Mouse (Mus musculus) liver, adult 2 months (tissue): ENCODE data around the gene Plekhm3. TPM values are rescaled to one million over a fixed set of nuclear protein-coding genes. Genes with fewer than 3 reads are reported as not detected.
A peak's percentile ranks its signal among the peaks of the same experiment; 100 is the strongest.

Experiments used
- DNase-seq: peaks from one replicate; pipeline ENCODE4 v3.0.0-alpha.2; 2011; ENCODE audit warnings: low read depth, low spot score; ENCODE audit errors: extremely low read depth
- H3K27ac ChIP-seq: fragments of 200-500 bp; replicated peaks from 2 replicates; pipeline ENCODE4 v1.5.1; 2012; ENCODE audit warnings: low read depth, mild to moderate bottlenecking, control low read depth, inconsistent platforms, low read length; ENCODE audit not compliant: insufficient read depth
- H3K27me3 ChIP-seq: fragments of 200-500 bp; 2 replicates; pipeline ENCODE4 v1.6.1; 2012; ENCODE audit warnings: mild to moderate bottlenecking, moderate library complexity, low read length, inconsistent platforms; ENCODE audit not compliant: control insufficient read depth, insufficient read depth
- H3K36me3 ChIP-seq: fragments of 200-500 bp; 2 replicates; pipeline ENCODE4 v1.6.1; 2012; ENCODE audit warnings: low read length, inconsistent platforms; ENCODE audit not compliant: control insufficient read depth, insufficient read depth
- H3K4me1 ChIP-seq: fragments of 200-500 bp; 2 replicates; pipeline ENCODE4 v1.6.1; 2011; ENCODE audit warnings: low read length; ENCODE audit not compliant: control insufficient read depth, insufficient read depth
- H3K4me3 ChIP-seq: fragments of 200-500 bp; 2 replicates; pipeline ENCODE4 v1.5.1; 2011; ENCODE audit warnings: low read depth, mild to moderate bottlenecking, control low read depth, low read length, moderate library complexity; ENCODE audit not compliant: insufficient read depth
- H3K79me2 ChIP-seq: fragments of 200-500 bp; 2 replicates; pipeline ENCODE4 v1.6.1; 2012; ENCODE audit warnings: inconsistent platforms, mild to moderate bottlenecking, low read length, moderate library complexity; ENCODE audit not compliant: control insufficient read depth, insufficient read depth
- H3K9ac ChIP-seq: fragments of 200-500 bp; 2 replicates; pipeline ENCODE4 v1.6.1; 2012; ENCODE audit warnings: low read depth, mild to moderate bottlenecking, control low read depth, inconsistent platforms, low read length
- CTCF ChIP-seq: fragments of 200-500 bp; IDR thresholded peaks from 2 replicates; pipeline ENCODE4 v1.5.1; 2011; ENCODE audit warnings: low read depth, low read length, control low read depth
- POLR2A ChIP-seq: fragments of 200-500 bp; IDR thresholded peaks from 2 replicates; pipeline ENCODE4 v1.6.1; 2011; ENCODE audit warnings: low read length, control low read depth; ENCODE audit not compliant: insufficient read depth; ENCODE audit errors: extremely low read depth
- WGBS: fragments of 180-500 bp; shearing (Covaris S2); methylation state at CpG from one replicate; pipeline ENCODE4 v1.1.7; 2018; 5-methylcytosine and 5-hydroxymethylcytosine counted together
- polyA plus RNA-seq: library from polyadenylated mRNA; depleted of rRNA; stranded (reverse); fragments of >200 nt; gene quantifications from 2 replicates; pipeline ENCODE4 v1.2.3, GENCODE M21; 2012
- total RNA-seq: library from RNA; depleted of rRNA; stranded (reverse); fragments of >200 nt; gene quantifications from 2 replicates; pipeline ENCODE4 v1.2.3, GENCODE M21; 2014

The Plekhm3 gene
- total and polyA plus RNA-seq, 2 experiments: 0.73 to 2.8 TPM

- WGBS: 75% methylated on average over 1 of the region's 1 CpGs
- DNase-seq: no peak
- no peak for TF ChIP-seq POLR2A
- no peak for TF ChIP-seq CTCF
- no peak overlapping the region for H3K4me3 ChIP-seq
- H3K4me1 ChIP-seq: no peaks in the 10 kb centered on the region
- no peaks in the 10 kb centered on the region for H3K27me3 ChIP-seq
- H3K79me2 ChIP-seq: no peaks in the 10 kb centered on the region
- no peaks in the 10 kb centered on the region for H3K36me3 ChIP-seq
- no peak overlapping the region for H3K27ac ChIP-seq
- H3K9ac ChIP-seq: no peak overlapping the region
Observed at GRCm38 (mm10) chr1:64866140-64866539, 90.5 kb downstream of the Plekhm3 start.

- Histone ChIP-seq H3K27ac (no peak overlapping the region), H3K79me2 (no peaks in the 10 kb centered on the region), H3K4me3 (no peak overlapping the region), H3K36me3 (no peaks in the 10 kb centered on the region), H3K4me1 (no peaks in the 10 kb centered on the region), H3K9ac (no peak overlapping the region), H3K27me3 (no peaks in the 10 kb centered on the region)
- DNase-seq: peak; percentile 5
- 77% methylated on average over 11 of the region's 11 CpGs for WGBS
- no peak for TF ChIP-seq CTCF
- TF ChIP-seq POLR2A: no peak
Observed at GRCm38 (mm10) chr1:64860235-64860920, 96.2 kb downstream of the Plekhm3 start.

GRCm38 (mm10) chr1:64859826-64860225 lies 96.8 kb downstream of the Plekhm3 start:
- Histone ChIP-seq H3K36me3 (no peaks in the 10 kb centered on the region), H3K79me2 (no peaks in the 10 kb centered on the region), H3K9ac (no peak overlapping the region), H3K27ac (no peak overlapping the region), H3K4me1 (no peaks in the 10 kb centered on the region), H3K4me3 (no peak overlapping the region), H3K27me3 (no peaks in the 10 kb centered on the region)
- DNase-seq: peak; percentile 80
- 27% methylated on average over 5 of the region's 5 CpGs for WGBS
- TF ChIP-seq POLR2A (no peak), CTCF (no peak)

- no peak overlapping the region for H3K4me3 ChIP-seq
- no peaks in the 10 kb centered on the region for H3K27me3 ChIP-seq
- no peak overlapping the region for H3K9ac ChIP-seq
- DNase-seq: no peak
- H3K36me3 ChIP-seq: no peaks in the 10 kb centered on the region
- TF ChIP-seq CTCF: no peak
- TF ChIP-seq POLR2A: no peak
- 0 out of 2 replicates have a peak, but pooled peaks cover 2% of the 10 kb centered on the region for H3K4me1 ChIP-seq
- no peak overlapping the region for H3K27ac ChIP-seq
- WGBS: 81% methylated on average over 5 of the region's 5 CpGs
- no peaks in the 10 kb centered on the region for H3K79me2 ChIP-seq
Observed at GRCm38 (mm10) chr1:64854835-64855234, 101.8 kb downstream of the Plekhm3 start.

- DNase-seq: peak; percentile 16
- Histone ChIP-seq H3K27me3 (no peaks in the 10 kb centered on the region), H3K4me3 (no peak overlapping the region), H3K27ac (no peak overlapping the region), H3K36me3 (no peaks in the 10 kb centered on the region), H3K79me2 (no peaks in the 10 kb centered on the region), H3K4me1 (peaks cover 2% of the 10 kb centered on the region), H3K9ac (no peak overlapping the region)
- no peak for TF ChIP-seq POLR2A
- TF ChIP-seq CTCF: no peak
- WGBS: 69% methylated on average over 5 of the region's 5 CpGs
Observed at GRCm38 (mm10) chr1:64853738-64854730, 102.6 kb downstream of the Plekhm3 start.
